Mouse (Mus musculus) CD8-positive naive resting alpha-beta T cell, adult 2 months (primary cell): ENCODE measurements around the gene Vps51.

Experiments used
- DNase-seq, 2 experiments: peaks; one replicate each; pipeline ENCODE4 v3.0.0; 2022; ENCODE audit warnings: low read depth in 2 of 2, low spot score in 2 of 2

Gene Vps51

DNA sequence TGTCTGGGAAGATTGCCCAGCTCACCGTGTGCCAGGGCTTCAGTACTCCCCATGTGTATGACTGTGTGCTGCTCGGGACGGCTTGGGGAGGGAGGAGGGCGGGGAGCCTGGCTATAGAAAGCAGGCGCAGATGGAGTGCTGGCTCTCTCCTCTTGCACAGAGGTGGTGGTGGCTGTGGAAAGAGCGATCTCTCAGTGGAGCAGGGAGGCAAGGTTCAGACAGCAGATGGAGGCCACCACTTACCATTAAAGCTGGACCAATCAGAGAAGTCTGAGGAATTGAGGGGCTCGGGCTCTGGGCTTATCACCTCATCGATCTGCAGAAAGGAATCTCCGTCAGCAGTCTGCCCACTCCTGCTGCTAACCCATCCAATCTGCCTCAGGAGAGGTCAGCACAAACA is 5.1 kb upstream of the Vps51 start, which contains the start of gene Gm28374:
Gene Gm28374 (minus strand): TSS at position 101 of the 400 bp plus-strand sequence.
- DNase-seq, result no peak

DNA sequence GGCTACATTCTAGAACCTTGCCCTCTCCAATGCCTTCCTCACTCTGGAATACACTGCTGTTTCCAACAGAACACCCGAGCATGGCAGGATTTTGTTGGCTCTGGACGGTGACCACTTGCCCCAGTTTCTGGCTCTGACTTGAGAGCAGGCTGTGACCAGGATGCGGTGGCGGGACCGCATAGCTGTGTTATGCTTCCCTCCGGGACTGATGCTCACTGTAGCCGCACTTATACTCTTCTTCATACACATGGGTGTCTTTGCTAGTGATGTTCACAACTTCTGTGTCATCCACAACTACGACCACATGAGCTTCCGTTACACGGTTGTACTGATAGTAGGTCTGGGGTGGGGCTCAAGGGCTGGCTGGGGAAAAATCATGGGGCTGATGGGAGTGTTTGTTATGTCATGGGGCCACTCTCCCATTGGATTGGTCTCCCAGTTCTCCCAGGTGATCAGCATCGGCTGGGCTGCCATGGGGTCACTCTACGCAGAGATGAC is 3.0 kb upstream of the Vps51 start, which contains the start of gene Tmem262:
Gene Tmem262 (plus strand): TSS at position 51 of the 498 bp plus-strand sequence.
- no peak for DNase-seq

DNA sequence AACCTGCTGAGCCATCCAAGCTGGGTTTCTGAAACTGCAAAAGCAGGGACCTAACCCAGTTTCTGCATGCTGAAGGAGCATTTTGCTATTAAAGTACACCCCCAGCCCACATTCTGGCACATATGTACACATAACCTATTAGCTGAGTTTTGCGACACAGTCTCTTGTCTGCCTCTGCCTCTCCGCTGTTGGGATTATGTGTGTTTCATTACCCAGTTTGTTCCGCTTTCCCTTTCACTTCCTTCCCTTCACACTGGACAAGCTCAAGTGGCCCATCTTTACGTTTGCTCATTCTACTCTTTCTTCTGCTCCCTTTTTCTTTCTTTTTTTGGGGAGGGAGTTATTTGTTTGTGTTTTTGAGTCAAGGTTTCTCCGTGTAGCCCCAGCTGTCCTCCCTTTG is 3.1 kb downstream of the Vps51 start:
- no peak for DNase-seq

DNA sequence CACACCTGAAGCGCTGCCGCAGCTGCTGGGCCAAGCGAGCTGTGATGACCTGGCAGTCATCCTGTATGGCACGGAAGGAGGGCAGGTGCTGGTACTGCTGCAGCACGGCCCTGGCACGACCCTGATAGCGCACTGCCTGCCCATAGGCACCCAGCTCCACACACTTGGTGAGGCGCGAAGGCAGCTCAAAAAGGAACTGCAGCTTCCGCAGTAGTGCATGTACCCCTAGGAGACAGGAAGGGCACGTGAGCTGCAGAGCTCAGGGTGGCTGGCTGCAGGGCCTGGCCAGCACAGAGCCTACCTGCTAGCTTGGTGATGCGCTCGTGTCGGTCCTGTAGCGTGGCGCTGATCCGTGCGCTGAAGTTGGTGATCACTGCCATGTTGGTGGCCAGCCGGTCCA is 5.8 kb downstream of the Vps51 start:
- no peak for DNase-seq

DNA sequence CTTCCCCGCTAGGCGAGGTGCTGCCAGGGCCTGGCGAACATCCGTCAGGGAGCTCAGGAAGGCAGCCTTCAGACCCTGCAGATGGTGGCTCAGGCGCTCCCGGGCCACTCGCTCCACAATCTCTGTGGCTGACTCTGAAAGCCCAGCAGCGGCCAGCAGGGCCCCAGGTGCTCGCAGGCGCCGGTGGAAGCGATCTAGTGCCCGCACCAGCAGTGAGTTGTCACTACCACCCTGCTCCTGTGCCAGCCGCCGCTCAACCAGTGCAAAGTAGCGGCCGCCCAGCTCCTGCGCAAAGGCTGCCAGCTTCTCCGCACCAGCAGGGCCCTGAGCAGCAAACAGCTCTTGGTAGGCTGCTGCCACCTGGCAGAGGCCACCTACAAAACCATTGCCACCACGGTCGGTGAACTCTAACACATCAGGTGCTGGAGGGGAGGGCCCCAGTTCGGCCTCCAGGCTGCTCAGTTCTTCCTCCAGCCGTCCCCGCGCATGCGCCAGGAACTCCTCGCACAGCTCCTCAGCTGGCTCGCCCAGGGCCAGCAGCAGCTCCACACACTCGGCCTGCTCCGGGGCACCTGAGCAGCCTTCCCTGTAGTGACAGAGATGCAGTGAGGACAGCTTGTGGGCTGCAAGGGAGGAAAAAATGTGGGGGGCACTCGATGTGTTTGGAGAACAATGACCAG is 6.3 kb downstream of the Vps51 start:
- DNase-seq, result no peak

DNA sequence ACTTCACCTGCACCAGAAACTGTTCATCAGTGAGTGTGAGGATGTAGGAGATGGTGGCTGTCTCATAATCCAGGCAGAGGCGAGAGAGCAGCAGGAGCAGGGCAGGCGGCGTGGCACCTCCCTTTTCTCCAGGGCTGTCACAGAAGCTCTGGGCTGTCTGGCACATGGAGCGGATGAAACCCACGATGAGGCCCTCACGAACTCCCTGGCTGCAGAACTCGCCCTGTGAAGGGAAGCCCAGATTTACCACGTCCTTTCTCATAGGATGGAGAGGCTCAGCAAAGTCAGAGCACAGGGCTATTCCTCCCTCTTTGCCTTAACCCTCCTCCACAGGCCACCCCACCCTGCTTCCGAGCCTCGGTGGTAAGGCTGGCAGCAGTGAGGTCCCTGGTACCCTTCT is 7.2 kb downstream of the Vps51 start:
- DNase-seq, result no peak

DNA sequence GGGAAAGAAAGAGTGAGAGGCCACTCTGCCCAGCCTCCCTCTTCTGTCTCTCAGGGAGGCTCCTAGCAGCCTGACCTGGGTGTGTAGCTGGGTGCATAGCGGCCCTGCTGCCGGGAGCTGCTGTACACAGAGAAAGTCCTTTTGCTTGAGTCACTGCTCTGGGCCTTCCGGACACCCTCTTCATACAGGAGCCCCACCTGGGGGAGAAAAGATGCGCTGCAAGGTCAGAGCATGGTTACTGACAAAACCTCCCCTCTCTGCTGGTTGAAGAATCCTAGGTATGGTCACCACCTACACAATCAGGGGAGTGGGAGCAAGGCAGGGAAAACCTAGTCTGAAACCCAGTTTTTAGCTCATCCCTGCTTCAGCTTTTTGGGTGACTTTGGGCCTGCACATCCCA is 8.1 kb downstream of the Vps51 start:
- DNase-seq, result peak in 1 of 2 experiments; percentile 19

DNA sequence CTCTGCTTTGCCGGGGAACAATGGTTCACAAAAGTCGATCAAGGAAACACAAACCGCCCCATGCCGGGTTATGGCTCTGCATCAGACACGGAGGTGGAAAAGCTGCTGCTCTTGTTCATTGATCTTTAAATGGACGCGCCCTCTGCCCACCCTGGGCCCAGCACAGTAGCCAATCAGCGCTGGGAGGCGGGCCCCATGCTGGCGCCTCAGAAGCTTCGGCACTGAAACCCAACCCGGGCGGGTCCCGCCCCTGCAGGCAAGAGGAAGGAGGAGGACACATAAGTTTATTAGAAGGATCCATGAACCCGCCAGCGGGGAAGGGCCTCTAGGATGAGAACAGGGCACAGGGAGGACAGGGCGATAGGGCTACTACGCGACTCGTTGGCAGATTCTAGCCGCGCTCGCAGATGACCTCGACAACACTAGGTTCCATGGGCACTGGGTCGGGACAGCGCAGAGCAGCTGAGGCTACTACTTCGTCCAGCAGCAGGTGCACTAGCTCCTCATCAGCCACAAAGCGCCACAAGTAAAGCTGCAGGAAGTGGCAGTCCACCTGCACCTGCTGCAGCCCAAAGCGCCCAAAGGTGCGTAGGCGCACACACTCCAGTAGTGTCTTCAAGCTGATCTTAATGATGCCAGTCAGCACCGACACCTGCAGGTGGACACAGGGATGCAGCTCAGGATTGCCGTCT is 9.2 kb downstream of the Vps51 start, which contains the start of gene Tm7sf2:
Gene Tm7sf2 (minus strand): TSS at position 650 of the 692 bp plus-strand sequence.
- peak; percentile 84 to 85 for DNase-seq

DNA sequence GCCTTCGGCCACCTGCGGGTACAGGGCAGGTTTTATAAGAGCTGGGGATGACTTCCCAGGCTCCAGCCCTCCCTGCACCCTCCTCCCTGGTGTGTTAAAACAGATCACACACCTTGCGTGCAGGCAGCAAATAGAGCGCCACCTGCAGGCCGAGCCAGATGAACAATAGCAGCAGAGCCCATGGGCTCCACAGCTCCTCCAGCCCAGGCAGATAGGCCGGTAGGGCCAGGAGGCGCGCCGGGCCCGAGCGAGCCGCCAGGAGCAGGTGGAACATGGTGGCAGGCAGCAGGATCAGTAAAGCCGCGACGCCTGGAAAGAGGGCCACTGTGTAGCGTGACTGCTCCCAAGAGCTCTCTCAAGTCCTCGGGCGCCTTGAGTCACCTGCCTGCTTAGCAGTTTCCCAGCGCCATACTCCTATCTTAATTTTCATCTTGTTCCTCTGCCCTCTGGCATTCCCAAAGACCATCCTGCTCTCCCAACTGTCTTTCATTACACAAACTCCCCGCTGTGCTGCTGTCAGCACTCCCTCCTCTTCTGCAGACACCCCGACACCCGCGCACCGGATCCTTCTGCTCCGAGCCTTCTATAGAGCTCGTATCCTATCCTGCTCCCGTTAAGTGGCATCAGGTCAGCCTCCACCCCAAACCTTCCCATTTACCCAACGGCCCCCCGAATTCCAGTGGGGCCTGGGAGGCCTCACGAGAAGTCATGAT is 9.9 kb downstream of the Vps51 start:
- peak; percentile 79 to 89 for DNase-seq

DNA sequence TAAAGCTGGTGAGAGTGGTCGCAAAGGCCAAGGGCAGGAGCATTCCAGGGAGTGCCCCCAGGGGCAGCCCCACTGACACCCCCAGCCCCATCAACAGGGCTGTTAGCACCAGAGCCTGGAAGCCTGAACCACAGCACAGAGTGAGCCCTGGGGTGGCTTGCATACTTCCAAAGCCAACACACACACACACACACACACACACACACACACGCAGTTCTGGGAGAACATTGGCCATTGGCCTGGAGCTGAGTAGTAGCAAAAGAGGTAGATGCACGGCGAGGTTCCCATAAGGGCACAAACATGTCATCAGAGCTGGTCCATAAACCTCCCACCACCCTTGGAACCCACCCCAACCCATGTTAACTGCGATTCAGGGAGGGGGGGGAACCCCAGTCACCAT is 10.5 kb downstream of the Vps51 start:
- no peak for DNase-seq

DNA sequence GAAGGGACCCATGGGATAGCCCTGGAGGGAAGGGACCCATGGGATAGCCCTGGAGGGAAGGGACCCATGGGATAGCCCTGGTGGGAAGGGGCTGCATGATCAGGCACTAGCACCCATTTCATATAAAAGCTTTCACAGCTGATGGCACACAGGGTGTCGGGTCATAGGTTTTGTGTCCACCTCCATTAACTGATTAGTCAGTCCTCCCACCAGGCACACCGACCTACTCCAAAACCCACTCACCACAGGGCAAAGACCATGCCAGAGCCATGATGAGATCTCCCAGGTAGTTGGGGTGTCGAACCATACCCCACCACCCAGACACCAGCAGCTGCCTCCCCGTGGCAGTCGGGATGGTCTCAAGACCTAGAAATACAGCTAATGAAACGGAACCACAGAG is 13.9 kb downstream of the Vps51 start:
- no peak for DNase-seq

DNA sequence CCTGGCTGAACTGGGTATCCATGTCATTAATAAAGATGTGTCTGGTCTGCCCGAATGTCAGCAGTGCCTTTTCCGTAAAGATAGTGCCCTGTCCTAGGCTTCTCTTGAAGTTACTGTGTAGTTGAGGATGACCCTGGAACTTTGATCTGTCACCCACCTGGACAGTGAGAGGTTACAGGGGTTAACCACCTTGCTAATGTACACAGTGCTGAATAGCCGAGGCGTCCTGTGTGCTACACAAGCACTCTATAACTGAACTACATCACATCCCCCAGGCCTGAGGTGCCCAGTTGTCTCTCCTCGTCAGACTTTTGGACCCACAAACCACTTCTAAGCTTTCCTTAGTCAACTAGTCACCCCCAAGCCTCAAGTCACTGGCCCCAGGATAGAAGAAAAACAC is 14.6 kb downstream of the Vps51 start:
- no peak for DNase-seq

DNA sequence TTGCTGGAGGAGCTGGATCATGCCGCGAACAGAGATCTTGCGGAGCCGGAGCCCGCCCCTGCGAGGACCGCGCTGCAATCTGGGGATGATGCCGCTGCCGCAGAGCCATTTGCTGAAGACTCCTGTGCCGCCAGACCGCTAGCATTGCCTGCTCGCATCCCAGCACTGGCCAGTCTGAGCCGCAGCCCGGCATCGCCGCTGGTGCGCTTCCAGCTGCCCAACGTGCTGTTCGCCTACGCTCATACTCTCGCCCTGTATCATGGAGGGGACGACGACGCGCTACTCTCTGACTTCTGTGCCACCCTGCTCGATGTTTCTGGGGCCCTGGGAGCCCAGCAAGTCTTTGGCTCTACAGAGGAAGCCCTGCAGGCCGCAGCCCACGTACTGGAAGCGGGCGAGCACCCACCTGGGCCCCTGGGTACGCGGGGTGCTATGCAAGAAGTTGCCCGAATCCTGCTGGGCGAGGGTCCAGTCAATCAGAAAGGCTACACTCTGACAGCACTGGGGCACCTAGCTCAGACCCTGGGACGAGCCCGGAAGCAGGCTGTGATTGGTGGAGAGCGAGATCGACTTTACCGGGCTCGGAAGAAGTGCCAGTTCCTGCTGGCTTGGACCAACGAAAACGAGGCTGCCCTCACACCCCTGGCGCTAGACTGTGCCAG is 15.3 kb downstream of the Vps51 start:
- peak; percentile 35 to 36 for DNase-seq

DNA sequence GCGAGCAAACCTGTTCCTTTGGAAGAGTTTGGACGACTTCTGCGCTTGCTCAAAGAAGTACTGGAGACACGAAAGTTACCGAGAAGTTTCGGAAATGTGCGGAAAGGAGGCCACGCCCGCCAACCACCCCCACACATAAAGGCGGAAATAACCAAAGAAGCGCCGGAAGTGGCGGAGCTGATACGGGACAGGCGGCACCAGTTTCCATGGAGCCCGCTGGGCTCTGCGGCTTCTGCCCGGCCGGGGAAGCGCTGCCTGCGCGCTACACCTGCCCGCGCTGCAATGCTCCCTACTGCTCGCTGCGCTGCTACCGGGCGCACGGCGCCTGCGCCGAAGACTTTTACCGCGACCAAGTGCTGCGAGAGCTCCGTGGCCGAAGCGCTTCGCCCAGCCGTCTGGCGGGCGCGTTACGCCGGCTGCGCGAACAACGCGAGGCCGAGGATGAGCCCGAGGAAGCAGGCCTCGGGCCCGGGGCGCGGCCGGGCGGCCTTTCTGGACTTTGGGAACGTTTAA is 16.0 kb downstream of the Vps51 start, which contains the start of gene Znhit2:
Gene Znhit2 (plus strand): TSS at position 172 of the 513 bp plus-strand sequence.
- peak; percentile 92 to 95 for DNase-seq

DNA sequence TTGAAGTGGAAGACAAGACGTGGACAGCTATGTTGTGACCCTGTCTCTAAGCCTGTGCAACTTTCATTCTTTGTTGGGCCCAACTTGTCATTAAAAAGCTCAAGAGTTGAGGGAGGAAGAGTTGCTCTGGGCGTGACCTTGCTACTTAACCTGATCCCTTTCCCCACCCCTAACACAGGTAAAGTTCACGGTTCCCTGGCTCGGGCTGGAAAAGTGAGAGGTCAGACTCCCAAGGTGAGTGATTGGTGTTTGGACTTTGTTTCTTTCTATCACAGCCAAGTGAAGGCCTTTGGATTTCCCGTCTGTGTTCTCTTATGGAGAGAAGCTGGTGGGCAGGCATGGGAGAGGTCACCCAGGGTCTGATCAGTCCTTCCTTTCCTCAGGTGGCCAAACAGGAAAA is 18.1 kb downstream of the Vps51 start:
- DNase-seq, result no peak

DNA sequence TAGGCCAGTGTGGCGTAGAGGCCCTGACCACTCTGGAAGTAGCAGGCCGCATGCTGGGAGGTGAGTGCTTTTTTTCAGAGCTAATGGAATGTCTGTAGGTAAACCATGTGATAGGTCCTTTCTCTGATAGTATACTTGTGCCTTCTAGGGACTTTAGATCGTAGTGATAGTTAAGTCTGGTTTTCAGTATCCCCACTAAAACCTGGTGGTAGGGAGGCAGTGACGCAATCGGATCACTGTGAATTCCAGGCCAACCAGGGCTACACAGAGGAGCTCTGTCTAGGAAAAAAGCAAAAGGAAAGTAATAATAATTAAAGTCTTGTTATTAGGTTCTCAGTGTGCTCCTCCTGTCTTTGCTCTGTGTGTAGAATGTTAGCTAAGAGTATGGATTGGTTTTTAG is 18.5 kb downstream of the Vps51 start:
- DNase-seq, result no peak

DNA sequence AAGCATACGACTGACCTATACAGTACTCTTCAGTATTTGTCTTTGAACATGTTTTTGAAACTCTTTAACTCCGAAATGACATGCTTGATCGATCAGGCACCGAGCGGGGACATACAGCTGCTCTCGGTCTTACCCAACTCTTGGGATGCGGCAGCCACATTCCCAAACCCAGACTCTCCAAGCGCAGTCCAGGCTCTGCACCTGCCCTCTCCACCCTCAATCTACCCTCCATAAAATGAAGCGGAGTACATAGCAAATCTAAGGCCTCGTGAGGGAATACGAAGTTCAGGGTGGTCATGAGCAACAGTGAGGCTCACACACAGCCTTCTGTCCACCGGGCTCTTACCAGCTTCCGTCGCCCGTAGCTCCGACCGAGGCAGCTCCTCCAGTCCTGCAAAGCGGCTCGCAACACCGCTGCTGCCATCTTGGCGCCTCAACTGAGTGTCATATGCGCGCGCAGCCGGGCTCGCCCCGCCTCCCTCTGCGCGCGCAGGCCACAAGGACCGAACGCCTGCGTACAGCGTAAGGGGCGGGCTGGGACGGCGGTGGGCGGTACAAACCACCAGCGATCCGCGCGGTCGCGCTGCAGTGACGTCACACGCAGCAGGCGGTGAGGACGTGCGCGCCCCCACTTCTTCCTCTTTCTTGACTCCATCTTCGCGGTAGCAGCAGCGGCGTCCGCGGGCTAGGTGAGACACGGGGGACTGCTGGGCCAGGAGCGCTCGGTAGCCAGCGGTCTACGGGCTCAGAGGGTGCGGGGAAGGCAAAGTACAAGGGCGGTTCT is 19.5 kb downstream of the Vps51 start, which contains the start of the genes Mrpl49 and Fau:
Gene Mrpl49 (minus strand): TSS at position 473 of the 784 bp plus-strand sequence.
Gene Fau (plus strand): TSS at position 532 of the 784 bp plus-strand sequence.
- peak; percentile 98 to 99 for DNase-seq

DNA sequence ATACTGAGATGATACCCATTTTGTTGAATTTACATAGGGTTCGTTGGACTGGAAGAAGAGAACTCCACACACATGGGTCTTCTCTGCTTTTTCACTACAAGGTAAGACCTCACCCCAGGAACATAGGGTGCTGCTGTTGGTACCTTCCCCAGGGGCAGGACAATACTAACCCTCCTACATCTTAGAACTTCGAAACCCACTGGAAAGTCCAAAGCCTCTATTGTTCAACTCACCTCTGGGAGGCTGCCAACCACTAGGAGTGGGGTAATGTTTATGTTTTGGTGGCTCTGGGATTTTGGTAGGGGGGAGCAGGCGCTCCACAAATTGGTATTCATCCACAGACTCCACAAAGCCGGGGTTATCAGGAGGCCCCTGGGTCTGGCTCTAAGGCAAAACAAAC is 20.3 kb downstream of the Vps51 start:
- DNase-seq, result no peak

DNA sequence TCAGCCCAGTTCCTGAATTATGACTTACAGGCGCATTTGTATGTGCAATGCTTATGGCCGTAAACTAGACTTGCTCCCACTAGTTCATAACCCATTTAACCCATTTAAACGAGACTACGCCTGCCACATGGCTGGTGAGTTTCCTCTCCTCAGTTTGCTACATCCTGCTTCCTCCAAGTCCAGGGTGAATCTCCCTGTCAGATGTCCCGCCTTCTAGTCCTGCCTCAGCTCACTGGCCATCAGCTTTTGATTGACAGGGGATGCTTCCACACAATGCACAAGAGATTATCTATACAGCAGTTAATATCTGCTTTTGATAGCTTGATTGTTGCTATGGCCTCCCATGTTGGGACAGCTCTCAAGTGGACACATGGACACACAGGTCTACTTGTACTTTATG is 22.7 kb downstream of the Vps51 start:
- no peak for DNase-seq

DNA sequence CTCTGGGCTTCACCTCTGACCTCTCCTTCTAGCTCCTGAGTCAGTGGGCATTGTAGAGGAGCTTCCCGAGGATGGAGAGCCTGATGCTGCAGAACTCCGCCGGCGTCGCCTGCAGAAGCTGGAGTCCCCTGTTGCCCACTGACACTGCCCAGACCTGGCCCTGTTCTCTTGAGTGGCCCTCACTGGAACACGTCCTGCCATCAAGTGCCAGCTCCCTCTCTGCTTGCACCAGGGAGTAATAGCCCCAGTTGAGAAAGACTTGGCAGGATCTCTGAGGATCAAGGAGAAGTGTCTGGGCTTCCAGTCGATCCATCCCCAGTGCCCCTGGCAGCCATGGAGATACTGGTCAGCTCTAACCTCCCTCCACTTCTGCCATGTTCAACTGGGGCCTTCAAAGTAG is 24.5 kb downstream of the Vps51 start:
- DNase-seq, result no peak
